Mouse (Mus musculus): Measurements from ENCODE around the gene Ptprb. TPM values are rescaled to one million over a fixed set of nuclear protein-coding genes. Genes with fewer than 3 reads are reported as not detected.

Ptprb gene
- polyA plus RNA-seq, 1 experiment: 0.02 TPM

DNA sequence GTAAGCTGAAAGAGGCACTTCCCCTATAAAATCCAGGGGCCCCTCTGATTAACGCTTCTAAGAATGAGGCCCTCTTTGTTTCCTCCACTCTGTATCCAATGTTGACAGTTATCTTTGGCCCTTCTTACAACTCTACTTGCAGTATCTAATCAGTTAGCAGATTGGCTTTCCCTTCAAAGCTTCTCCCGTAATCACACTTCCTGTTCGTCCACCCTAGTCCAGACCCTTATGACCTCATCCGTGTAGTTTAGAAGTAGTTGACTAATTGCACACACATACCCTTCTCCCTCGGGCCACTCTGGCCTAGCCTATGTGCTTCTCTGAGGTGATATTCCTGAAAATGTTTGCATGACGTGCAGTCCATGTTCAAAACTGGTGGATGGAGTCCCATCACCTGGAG, 21.4 kb upstream of the Ptprb start:
- Histone ChIP-seq H3K4me3 (ENCODE audit: insufficient read depth, poor library complexity, severe bottlenecking) (no peak overlapping the region), H3ac (ENCODE audit: control insufficient read depth, insufficient read length, low read depth) (no peak overlapping the region), H3K36me3 (ENCODE audit: control insufficient read depth, insufficient read depth) (no peaks in the 10 kb centered on the region), H3K79me3 (ENCODE audit: low read depth) (no peaks in the 10 kb centered on the region), H3K79me2 (ENCODE audit: control insufficient read depth, insufficient read depth) (no peaks in the 10 kb centered on the region), H3K27me3 (ENCODE audit: control insufficient read depth, insufficient read depth, insufficient read length) (no peaks in the 10 kb centered on the region)
- TF ChIP-seq CEBPB (IDR thresholded peaks at IDR 0.05; ENCODE audit: low read depth) (no peak), MYOD1 (IDR thresholded peaks at IDR 0.05; ENCODE audit: control insufficient read depth, insufficient read length, low read depth) (no peak), USF1 (IDR thresholded peaks at IDR 0.05; ENCODE audit: low read depth) (no peak), FOSL1 (IDR thresholded peaks at IDR 0.05; ENCODE audit: insufficient read depth, low read length, poor library complexity, severe bottlenecking) (no peak), MYOG (IDR thresholded peaks at IDR 0.05; ENCODE audit: control insufficient read depth, extremely low read depth, insufficient read length) (no peak), MAX (IDR thresholded peaks at IDR 0.05) (no peak), CTCF (IDR thresholded peaks at IDR 0.05; ENCODE audit: control insufficient read depth, insufficient read depth, insufficient read length) (no peak)

DNA sequence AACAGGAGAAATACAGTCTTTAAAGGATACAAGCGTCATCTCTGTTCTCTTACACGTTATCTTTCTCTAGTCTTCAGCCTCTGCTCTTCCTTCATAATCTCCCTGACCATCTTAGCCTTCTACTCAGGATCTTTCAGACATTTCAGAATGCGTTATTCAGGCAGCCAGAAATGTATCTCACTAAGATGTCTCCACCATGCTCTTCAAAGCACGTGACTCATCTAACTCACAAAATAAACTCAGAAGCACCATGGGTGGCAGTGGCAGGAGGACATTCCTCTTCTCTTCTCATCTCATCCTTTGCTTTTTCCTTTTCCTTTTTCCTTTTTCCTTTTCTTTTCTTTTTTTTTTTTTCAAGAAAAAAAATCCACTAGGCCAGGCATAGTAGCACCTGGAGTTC, 16.0 kb upstream of the Ptprb start:
- no peaks in the 10 kb centered on the region for H3K27me3 ChIP-seq (ENCODE audit: control insufficient read depth, insufficient read depth, insufficient read length)

GRCm38 (mm10) chr10:116260658-116261433, 14.5 kb upstream of the Ptprb start:
- no peaks in the 10 kb centered on the region for H3K27me3 ChIP-seq (ENCODE audit: control insufficient read depth, insufficient read depth, insufficient read length)
- H3K79me3 ChIP-seq (ENCODE audit: low read depth): no peaks in the 10 kb centered on the region
- no peaks in the 10 kb centered on the region for H3K79me2 ChIP-seq (ENCODE audit: control insufficient read depth, insufficient read depth)
- no peak for TF ChIP-seq CTCF (IDR thresholded peaks at IDR 0.05; ENCODE audit: control insufficient read depth, insufficient read depth, insufficient read length)
- TF ChIP-seq USF1 (IDR thresholded peaks at IDR 0.05; ENCODE audit: low read depth): no peak
- TF ChIP-seq MAX (IDR thresholded peaks at IDR 0.05): peak; percentile 41
- TF ChIP-seq MYOD1 (IDR thresholded peaks at IDR 0.05; ENCODE audit: control insufficient read depth, insufficient read length, low read depth): no peak
- no peaks in the 10 kb centered on the region for H3K36me3 ChIP-seq (ENCODE audit: control insufficient read depth, insufficient read depth)
- H3ac ChIP-seq (ENCODE audit: control insufficient read depth, insufficient read length, low read depth): peak overlapping the region; percentile 54
- no peak overlapping the region for H3K4me3 ChIP-seq (ENCODE audit: insufficient read depth, poor library complexity, severe bottlenecking)

More for the DNA sequence above, 16.0 kb upstream of the Ptprb start:
- TF ChIP-seq FOSL1 (IDR thresholded peaks at IDR 0.05; ENCODE audit: insufficient read depth, low read length, poor library complexity, severe bottlenecking) (no peak), MYOG (IDR thresholded peaks at IDR 0.05; ENCODE audit: control insufficient read depth, extremely low read depth, insufficient read length) (no peak), MAX (IDR thresholded peaks at IDR 0.05) (peak; percentile 46), CTCF (IDR thresholded peaks at IDR 0.05; ENCODE audit: control insufficient read depth, insufficient read depth, insufficient read length) (no peak), MYOD1 (IDR thresholded peaks at IDR 0.05; ENCODE audit: control insufficient read depth, insufficient read length, low read depth) (no peak), CEBPB (IDR thresholded peaks at IDR 0.05; ENCODE audit: low read depth) (no peak), USF1 (IDR thresholded peaks at IDR 0.05; ENCODE audit: low read depth) (peak; percentile 78)
- Histone ChIP-seq H3K4me3 (ENCODE audit: insufficient read depth, poor library complexity, severe bottlenecking) (no peak overlapping the region), H3K36me3 (ENCODE audit: control insufficient read depth, insufficient read depth) (no peaks in the 10 kb centered on the region), H3ac (ENCODE audit: control insufficient read depth, insufficient read length, low read depth) (no peak overlapping the region), H3K79me2 (ENCODE audit: control insufficient read depth, insufficient read depth) (no peaks in the 10 kb centered on the region), H3K79me3 (ENCODE audit: low read depth) (no peaks in the 10 kb centered on the region)

- Histone ChIP-seq H3K79me3 (ENCODE audit: low read depth) (no peaks in the 10 kb centered on the region), H3K36me3 (ENCODE audit: control insufficient read depth, insufficient read depth) (no peaks in the 10 kb centered on the region), H3K79me2 (ENCODE audit: control insufficient read depth, insufficient read depth) (no peaks in the 10 kb centered on the region), H3K4me3 (ENCODE audit: insufficient read depth, poor library complexity, severe bottlenecking) (no peak overlapping the region), H3K27me3 (ENCODE audit: control insufficient read depth, insufficient read depth, insufficient read length) (no peaks in the 10 kb centered on the region), H3ac (ENCODE audit: control insufficient read depth, insufficient read length, low read depth) (peak overlapping the region; percentile 57)
- TF ChIP-seq CEBPB (IDR thresholded peaks at IDR 0.05; ENCODE audit: low read depth): no peak
- TF ChIP-seq MYOD1 (IDR thresholded peaks at IDR 0.05; ENCODE audit: control insufficient read depth, insufficient read length, low read depth): no peak
- no peak for TF ChIP-seq MYOG (IDR thresholded peaks at IDR 0.05; ENCODE audit: control insufficient read depth, extremely low read depth, insufficient read length)
- no peak for TF ChIP-seq MAX (IDR thresholded peaks at IDR 0.05)
- TF ChIP-seq USF1 (IDR thresholded peaks at IDR 0.05; ENCODE audit: low read depth): no peak
- no peak for TF ChIP-seq CTCF (IDR thresholded peaks at IDR 0.05; ENCODE audit: control insufficient read depth, insufficient read depth, insufficient read length)
- no peak for TF ChIP-seq FOSL1 (IDR thresholded peaks at IDR 0.05; ENCODE audit: insufficient read depth, low read length, poor library complexity, severe bottlenecking)
These were observed 13.8 kb upstream of the Ptprb start for GRCm38 (mm10) chr10:116261559-116261958.

DNA sequence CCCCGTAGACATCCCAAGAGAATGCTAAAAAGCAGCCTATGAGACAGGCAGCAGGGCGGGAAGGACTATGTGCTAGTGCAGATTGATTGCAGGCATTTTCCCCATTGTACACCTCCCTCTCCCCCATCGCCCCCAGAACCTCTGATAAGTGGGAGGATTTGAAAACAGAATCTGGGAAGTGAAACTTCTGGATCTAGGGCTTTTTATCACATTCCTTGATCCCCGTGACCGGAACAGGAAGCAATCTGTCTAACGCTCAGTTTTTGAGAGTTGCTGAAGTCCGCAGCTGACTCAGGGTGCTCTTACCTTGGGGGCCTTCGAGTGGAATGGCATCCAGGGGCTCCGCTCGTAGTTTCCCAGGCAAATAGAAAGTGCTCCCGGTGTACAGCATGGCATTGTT, 10.8 kb upstream of the Ptprb start:
- H3ac ChIP-seq (ENCODE audit: control insufficient read depth, insufficient read length, low read depth): no peak overlapping the region
- no peaks in the 10 kb centered on the region for H3K79me3 ChIP-seq (ENCODE audit: low read depth)
- no peak for TF ChIP-seq MYOD1 (IDR thresholded peaks at IDR 0.05; ENCODE audit: control insufficient read depth, insufficient read length, low read depth)
- no peak for TF ChIP-seq MYOG (IDR thresholded peaks at IDR 0.05; ENCODE audit: control insufficient read depth, extremely low read depth, insufficient read length)
- TF ChIP-seq FOSL1 (IDR thresholded peaks at IDR 0.05; ENCODE audit: insufficient read depth, low read length, poor library complexity, severe bottlenecking): no peak
- no peak for TF ChIP-seq USF1 (IDR thresholded peaks at IDR 0.05; ENCODE audit: low read depth)
- TF ChIP-seq MAX (IDR thresholded peaks at IDR 0.05): no peak
- no peak for TF ChIP-seq CTCF (IDR thresholded peaks at IDR 0.05; ENCODE audit: control insufficient read depth, insufficient read depth, insufficient read length)
- no peak for TF ChIP-seq CEBPB (IDR thresholded peaks at IDR 0.05; ENCODE audit: low read depth)
- no peaks in the 10 kb centered on the region for H3K36me3 ChIP-seq (ENCODE audit: control insufficient read depth, insufficient read depth)
- H3K79me2 ChIP-seq (ENCODE audit: control insufficient read depth, insufficient read depth): no peaks in the 10 kb centered on the region
- no peaks in the 10 kb centered on the region for H3K27me3 ChIP-seq (ENCODE audit: control insufficient read depth, insufficient read depth, insufficient read length)
- H3K4me3 ChIP-seq (ENCODE audit: insufficient read depth, poor library complexity, severe bottlenecking): no peak overlapping the region
